Mouse (Mus musculus) large intestine, adult 2 months (tissue): Measurements from ENCODE around the gene Ndrg3. TPM values are rescaled to one million over a fixed set of nuclear protein-coding genes. Genes with fewer than 3 reads are reported as not detected.
"Not testable (repeated sequence)": the region's sequence is repeated elsewhere in the genome, so short reads cannot be mapped to it uniquely, and the experiment has no call there.

ENCODE experiments used
- DNase-seq: peaks from one replicate; pipeline ENCODE4 v3.0.0-alpha.2; 2012; ENCODE audit warnings: low read depth, low spot score
- WGBS: fragments of 180-500 bp; shearing (Covaris S2); methylation state at CpG from one replicate; pipeline ENCODE4 v1.1.7; 2018; 5-methylcytosine and 5-hydroxymethylcytosine counted together
- polyA plus RNA-seq: library from polyadenylated mRNA; depleted of rRNA; stranded (reverse); fragments of >200 nt; gene quantifications from 2 replicates; pipeline ENCODE4 v1.2.3, GENCODE M21; 2012

Ndrg3 gene
- polyA plus RNA-seq, 1 experiment = 58.2 TPM

- no peak for DNase-seq
- WGBS = 80% methylated on average over 3 of the region's 3 CpGs
Observed at GRCm38 (mm10) chr2:156915559-156915958, 76.3 kb downstream of the Ndrg3 start.

- WGBS = 54% methylated on average over 5 of the region's 5 CpGs
- no peak for DNase-seq
Observed at GRCm38 (mm10) chr2:156913191-156913590, 78.7 kb downstream of the Ndrg3 start.

GRCm38 (mm10) chr2:156905931-156906330, 85.9 kb downstream of the Ndrg3 start:
- WGBS = 44% methylated on average over 4 of the region's 4 CpGs
- not testable (repeated sequence) for DNase-seq

- peak; percentile 16 for DNase-seq
- 35% methylated on average over 6 of the region's 6 CpGs for WGBS
Observed at GRCm38 (mm10) chr2:156904976-156905717, 86.7 kb downstream of the Ndrg3 start.

- WGBS = 54% methylated on average over 2 of the region's 2 CpGs
- DNase-seq = no peak
Observed at GRCm38 (mm10) chr2:156903367-156903766, 88.5 kb downstream of the Ndrg3 start.

- DNase-seq = not testable (repeated sequence)
- WGBS = 63% methylated on average over 4 of the region's 4 CpGs
Observed at GRCm38 (mm10) chr2:156902411-156902810, 89.4 kb downstream of the Ndrg3 start.

GRCm38 (mm10) chr2:156901883-156902282, 90.0 kb downstream of the Ndrg3 start:
- DNase-seq = no peak
- WGBS = 62% methylated on average over 6 of the region's 6 CpGs

- WGBS = 53% methylated on average over 2 of the region's 2 CpGs
- no peak for DNase-seq
Observed at GRCm38 (mm10) chr2:156901344-156901743, 90.5 kb downstream of the Ndrg3 start.

GRCm38 (mm10) chr2:156899184-156899583, 92.7 kb downstream of the Ndrg3 start:
- DNase-seq = no peak
- 71% methylated on average over 4 of the region's 4 CpGs for WGBS

GRCm38 (mm10) chr2:156898374-156898773, 93.5 kb downstream of the Ndrg3 start:
- 68% methylated on average over 4 of the region's 4 CpGs for WGBS
- no peak for DNase-seq

- no peak for DNase-seq
- 85% methylated on average over 9 of the region's 9 CpGs for WGBS
Observed at GRCm38 (mm10) chr2:156897034-156897433, 94.8 kb downstream of the Ndrg3 start.

- 68% methylated on average over 9 of the region's 9 CpGs for WGBS
- no peak for DNase-seq
Observed at GRCm38 (mm10) chr2:156896384-156896914, 95.4 kb downstream of the Ndrg3 start.

GRCm38 (mm10) chr2:156894496-156895265, 97.2 kb downstream of the Ndrg3 start:
- no peak for DNase-seq
- WGBS = 30% methylated on average over 15 of the region's 15 CpGs

GRCm38 (mm10) chr2:156892821-156893220, 99.0 kb downstream of the Ndrg3 start:
- WGBS = 65% methylated on average over 6 of the region's 6 CpGs
- no peak for DNase-seq

- 75% methylated on average over 3 of the region's 3 CpGs for WGBS
- no peak for DNase-seq
Observed at GRCm38 (mm10) chr2:156892240-156892639, 99.6 kb downstream of the Ndrg3 start.

GRCm38 (mm10) chr2:156888490-156888889, 103.4 kb downstream of the Ndrg3 start:
- no peak for DNase-seq
- WGBS = 65% methylated on average over 3 of the region's 3 CpGs

GRCm38 (mm10) chr2:156887017-156887416, 104.8 kb downstream of the Ndrg3 start, which contains the start of gene Sla2:
Gene Sla2 (minus strand): TSS chr2:156887192.
- no peak for DNase-seq
- WGBS = 64% methylated on average over 6 of the region's 6 CpGs

GRCm38 (mm10) chr2:156886084-156886631, 105.7 kb downstream of the Ndrg3 start:
- DNase-seq = no peak
- 80% methylated on average over 10 of the region's 10 CpGs for WGBS

GRCm38 (mm10) chr2:156885666-156886065, 106.2 kb downstream of the Ndrg3 start:
- 91% methylated on average over 2 of the region's 2 CpGs for WGBS
- not testable (repeated sequence) for DNase-seq
